Mouse (Mus musculus): ENCODE data around the gene Tcp11x2.

Tcp11x2 gene

DNA sequence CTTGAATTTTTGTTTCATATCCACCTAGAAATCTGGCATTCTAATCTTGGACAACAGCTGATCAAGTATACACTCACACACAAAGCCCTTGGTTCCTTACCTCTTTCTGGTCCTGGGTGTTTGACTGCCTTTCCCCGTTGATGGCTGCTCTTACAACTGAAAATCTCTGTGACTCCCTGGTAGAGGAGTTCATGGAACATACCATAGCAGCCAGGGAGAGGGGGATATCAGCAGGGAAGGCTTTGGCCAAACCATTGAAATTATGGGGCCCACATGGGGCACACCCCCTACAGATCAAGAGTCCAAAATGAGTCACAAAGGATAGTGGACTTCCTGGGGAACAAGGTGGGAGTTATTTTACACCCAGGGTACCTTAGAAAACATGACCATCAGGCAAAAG lies at the start of gene Tcp11x2:
Tcp11x2 (minus strand) TSS at position 158 of the 400 bp plus-strand sequence.
- DNase-seq: no peak

DNA sequence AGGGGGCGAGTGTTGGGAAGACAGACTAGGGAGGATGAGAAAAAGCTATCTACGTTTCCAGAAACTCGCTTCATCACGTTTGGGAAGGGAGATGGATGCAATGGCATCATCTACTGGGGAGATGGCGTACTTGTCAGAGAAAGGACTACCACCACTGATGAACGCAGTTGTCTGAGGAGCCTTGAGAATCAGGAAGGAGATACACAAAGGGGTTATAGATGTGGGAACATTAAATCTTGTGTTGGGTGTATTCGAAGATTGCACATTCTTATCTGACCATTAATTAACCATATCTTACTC lies 49.4 kb upstream of the Tcp11x2 start:
- no peak for DNase-seq

- peak; percentile 87 to 91 for DNase-seq
Observed at GRCm38 (mm10) chrX:135742304-135743055, 48.9 kb upstream of the Tcp11x2 start, which contains the start of the genes Armcx5 and Gprasp1. TSS of gene Armcx5 (plus strand) at chrX:135742733. TSS of gene Gprasp1 (plus strand) at chrX:135742733.

- DNase-seq: no peak
Observed at GRCm38 (mm10) chrX:135738730-135739520, 45.3 kb upstream of the Tcp11x2 start.

DNA sequence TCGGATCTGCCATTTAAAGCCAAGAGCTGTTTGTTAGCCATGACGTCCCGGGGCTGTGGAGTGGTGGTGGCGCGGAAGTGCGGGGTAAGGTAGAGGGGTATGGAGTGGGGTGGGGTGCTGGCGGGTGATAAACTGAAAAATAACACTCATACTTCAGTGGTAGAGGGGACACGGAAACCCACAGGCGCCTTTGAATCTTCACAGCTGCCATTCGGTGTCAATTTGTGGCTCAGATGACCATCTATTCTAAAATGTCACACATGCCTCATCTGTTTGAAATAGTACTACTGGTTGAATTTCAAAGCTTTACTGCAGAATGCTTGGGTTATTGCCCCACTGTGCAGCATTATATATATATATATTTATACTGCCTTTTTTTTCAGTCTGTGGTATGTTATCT lies 31.6 kb upstream of the Tcp11x2 start, which contains the start of gene Tmsb15a:
Tmsb15a (minus strand) TSS at position 101 of the 400 bp plus-strand sequence.
- no peak for DNase-seq

DNA sequence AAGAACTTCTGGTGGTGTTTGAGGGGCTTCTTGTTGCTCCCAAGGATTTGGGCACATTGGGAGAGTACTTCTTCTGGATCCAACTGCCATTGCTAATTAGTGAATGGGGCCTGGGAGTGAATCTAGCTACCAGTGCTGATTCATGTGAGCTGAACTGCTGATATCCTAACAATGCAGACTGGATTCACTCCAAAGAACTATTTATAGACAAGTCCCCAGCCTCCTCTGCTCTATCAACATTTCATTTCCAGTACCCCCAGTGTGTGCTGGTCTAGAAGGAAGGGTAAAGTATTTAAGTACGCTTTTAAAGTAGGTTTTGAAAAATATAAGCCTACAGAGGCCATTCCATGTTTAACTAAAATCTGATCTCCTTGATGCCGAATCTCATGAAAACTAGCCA lies 19.3 kb upstream of the Tcp11x2 start:
- DNase-seq: no peak

DNA sequence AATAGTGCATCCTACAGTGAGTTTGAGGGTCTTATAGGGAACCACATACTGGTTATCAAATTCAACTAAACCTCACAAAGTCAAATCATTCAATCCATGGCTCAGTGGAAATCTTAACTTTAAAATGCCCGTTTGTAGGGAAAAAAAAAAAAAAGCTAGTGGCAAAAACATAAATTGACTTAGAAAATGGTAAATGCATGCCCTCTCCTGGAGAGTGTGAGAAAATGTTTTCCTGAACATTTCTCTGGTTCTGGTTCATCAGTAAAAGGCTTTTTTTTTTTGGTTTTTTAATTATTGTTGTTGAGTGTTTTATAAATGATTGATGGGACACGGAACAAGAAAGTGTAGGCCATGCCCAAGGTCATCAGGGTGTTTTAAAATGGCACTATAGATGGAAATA lies 10.8 kb upstream of the Tcp11x2 start:
- no peak for DNase-seq

DNA sequence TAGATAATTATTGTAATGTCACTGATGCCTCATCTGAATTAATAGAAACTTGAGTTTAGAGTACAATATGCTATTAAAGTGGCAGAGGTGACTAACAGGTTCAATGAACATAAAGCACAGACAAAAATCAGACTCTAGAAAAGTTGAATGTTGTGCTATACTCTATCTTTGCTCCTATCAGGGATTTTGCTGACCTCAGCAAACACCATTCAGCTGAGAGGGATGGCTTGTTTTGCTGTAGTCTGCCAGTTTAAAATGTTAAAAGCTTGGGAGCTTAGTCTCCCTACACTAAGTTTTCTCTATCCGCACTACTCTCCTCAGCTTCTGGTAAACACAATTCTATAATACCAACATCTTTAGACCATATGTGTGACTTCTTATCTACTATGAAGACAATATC lies 9.5 kb upstream of the Tcp11x2 start:
- no peak for DNase-seq

GRCm38 (mm10) chrX:135687802-135688201 lies 5.8 kb downstream of the Tcp11x2 start:
- no peak for DNase-seq

GRCm38 (mm10) chrX:135681858-135682257 lies 11.7 kb downstream of the Tcp11x2 start:
- no peak for DNase-seq

DNA sequence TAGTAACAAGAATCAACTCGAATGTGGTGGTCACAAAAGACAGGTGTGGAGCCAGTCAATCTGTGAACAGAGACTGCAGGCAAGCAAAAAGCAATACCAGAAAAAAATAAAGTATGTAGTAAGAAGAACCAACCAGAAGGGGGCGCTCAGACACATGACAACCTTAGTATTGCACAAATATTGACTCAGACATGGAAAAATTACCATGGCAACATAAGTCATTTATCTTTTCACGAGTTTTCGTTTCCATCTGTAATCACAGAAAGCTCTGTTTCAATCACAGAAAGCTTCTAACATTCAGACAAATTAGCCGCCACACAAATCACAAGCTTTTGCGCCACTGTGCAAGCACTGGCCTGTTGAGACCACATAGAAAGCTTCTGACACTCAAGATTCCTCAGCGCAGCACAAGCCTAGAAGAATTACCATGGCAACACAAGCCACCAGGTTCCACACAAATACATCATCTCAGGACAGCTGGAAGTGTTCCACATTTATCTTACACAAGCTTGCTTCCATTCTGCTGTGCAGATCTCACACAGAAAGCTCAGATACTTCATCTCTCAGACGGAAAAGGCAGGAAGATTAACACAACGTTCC lies 41.3 kb downstream of the Tcp11x2 start:
- peak; percentile 19 to 45 for DNase-seq

GRCm38 (mm10) chrX:135627605-135628004 lies 66.0 kb downstream of the Tcp11x2 start, which contains the start of gene Prame:
TSS of gene Prame (minus strand) at chrX:135627705.
- no peak for DNase-seq
